Mouse (Mus musculus) CH12.LX (cell line): ENCODE results near the gene Cts3. TPM values are rescaled to one million over a fixed set of nuclear protein-coding genes. Genes with fewer than 3 reads are reported as not detected.
"Not testable (repeated sequence)": the region's sequence is repeated elsewhere in the genome, so short reads cannot be mapped to it uniquely, and the experiment has no call there.

Experiments
- DNase-seq: peaks from one replicate; pipeline ENCODE4 v3.0.0-alpha.2; 2013; ENCODE audit errors: extremely low read depth
- H3K27ac ChIP-seq: 2 replicates; pipeline ENCODE4 v1.5.1; 2012; ENCODE audit warnings: low read depth, mild to moderate bottlenecking, control low read depth, moderate library complexity; ENCODE audit not compliant: insufficient read depth
- H3K27me3 ChIP-seq: replicated peaks from 2 replicates; pipeline ENCODE3; 2012; ENCODE audit warnings: inconsistent platforms
- H3K36me3 ChIP-seq, 2 experiments: replicated peaks in 1 of 2; 2 replicates each; pipeline versions ENCODE3 to v1.6.1; 2012; ENCODE audit warnings: inconsistent platforms in 1 of 2, low read length in 1 of 2, mild to moderate bottlenecking in 1 of 2, mixed read lengths in 1 of 2, moderate library complexity in 1 of 2; ENCODE audit not compliant: control insufficient read depth in 1 of 2, insufficient read depth in 1 of 2
- H3K4me1 ChIP-seq, 2 experiments: 2 replicates each; pipeline ENCODE4 v1.6.1; 2012; ENCODE audit warnings: inconsistent platforms in 1 of 2, moderate library complexity in 1 of 2; ENCODE audit not compliant: insufficient read depth in 2 of 2, control insufficient read depth in 1 of 2
- H3K4me2 ChIP-seq: 2 replicates; pipeline ENCODE4 v1.6.1; 2012; ENCODE audit warnings: low read depth, mild to moderate bottlenecking, control low read depth; ENCODE audit not compliant: poor library complexity, insufficient read depth, severe bottlenecking
- H3K4me3 ChIP-seq, 3 experiments: fragments of 150-350 bp in 1 of 3; sonication (generic) in 1 of 3; replicated peaks in 1 of 3; 2 replicates each; pipeline versions ENCODE3 to v1.5.1; 2011 to 2012; ENCODE audit warnings: low read depth in 2 of 3, low read length in 2 of 3, mild to moderate bottlenecking in 2 of 3, moderate library complexity in 2 of 3, control low read depth in 1 of 3, improper control_type of control experiment in 1 of 3, inconsistent platforms in 1 of 3, mixed read lengths in 1 of 3; ENCODE audit not compliant: poor library complexity in 1 of 3
- H3K79me2 ChIP-seq: replicated peaks from 2 replicates; pipeline ENCODE4 v1.6.1; 2012; ENCODE audit warnings: mild to moderate bottlenecking, moderate library complexity; ENCODE audit not compliant: control insufficient read depth, poor library complexity, insufficient read depth, severe bottlenecking; ENCODE audit errors: extremely low read depth
- H3K9ac ChIP-seq: 2 replicates; pipeline ENCODE4 v1.6.1; 2012; ENCODE audit warnings: low read depth, mild to moderate bottlenecking, control low read depth, moderate library complexity; ENCODE audit not compliant: insufficient read depth
- H3K9me3 ChIP-seq: replicated peaks from 2 replicates; pipeline ENCODE3; 2012; ENCODE audit warnings: low read length, inconsistent platforms, mixed read lengths
- ELF1 ChIP-seq: IDR thresholded peaks from 2 replicates; pipeline ENCODE4 v1.6.1; 2014; ENCODE audit warnings: low read depth, mild to moderate bottlenecking, inconsistent platforms, low read length, improper control_type of control experiment
- EP300 ChIP-seq: IDR thresholded peaks from 2 replicates; pipeline ENCODE4 v1.6.1; 2011; ENCODE audit warnings: low read length, improper control_type of control experiment
- GABPA ChIP-seq: IDR thresholded peaks from 2 replicates; pipeline ENCODE4 v1.6.1; 2012; ENCODE audit warnings: low read depth, low read length, improper control_type of control experiment, inconsistent platforms; ENCODE audit not compliant: insufficient replicate concordance
- HCFC1 ChIP-seq: IDR thresholded peaks from 2 replicates; pipeline ENCODE4 v1.6.1; 2012; ENCODE audit warnings: low read depth, mild to moderate bottlenecking, inconsistent platforms, low read length, improper control_type of control experiment
- KAT2A ChIP-seq: IDR thresholded peaks from 2 replicates; pipeline ENCODE4 v1.6.1; 2012; ENCODE audit warnings: low read length, improper control_type of control experiment, inconsistent platforms; ENCODE audit not compliant: insufficient replicate concordance
- MAX ChIP-seq: IDR thresholded peaks from 2 replicates; pipeline ENCODE4 v1.6.1; 2011; ENCODE audit warnings: low read length, improper control_type of control experiment
- MAZ ChIP-seq: IDR thresholded peaks from 2 replicates; pipeline ENCODE4 v1.6.1; 2012; ENCODE audit warnings: low read depth, mild to moderate bottlenecking, inconsistent platforms, low read length, improper control_type of control experiment, moderate library complexity
- MYC ChIP-seq: IDR thresholded peaks from 2 replicates; pipeline ENCODE4 v1.6.1; 2011; ENCODE audit warnings: low read depth, mild to moderate bottlenecking, improper control_type of control experiment, low read length
- NELFE ChIP-seq: IDR thresholded peaks from 2 replicates; pipeline ENCODE4 v1.6.1; 2011; ENCODE audit warnings: low read depth, low read length, improper control_type of control experiment
- NRF1 ChIP-seq: IDR thresholded peaks from 2 replicates; pipeline ENCODE4 v1.6.1; 2014; ENCODE audit warnings: low read depth, mild to moderate bottlenecking, inconsistent platforms, low read length, improper control_type of control experiment, moderate library complexity
- POLR2A ChIP-seq: IDR thresholded peaks from 2 replicates; pipeline ENCODE4 v1.6.1; 2011; ENCODE audit warnings: low read depth, mild to moderate bottlenecking, improper control_type of control experiment, low read length
- POLR2AphosphoS2 ChIP-seq: IDR thresholded peaks from 2 replicates; pipeline ENCODE4 v1.6.1; 2011; ENCODE audit warnings: low read depth, low read length, improper control_type of control experiment
- RAD21 ChIP-seq: IDR thresholded peaks from 2 replicates; pipeline ENCODE4 v1.6.1; 2011; ENCODE audit warnings: low read depth, mild to moderate bottlenecking, low read length, improper control_type of control experiment, moderate library complexity
- SIN3A ChIP-seq: IDR thresholded peaks from 2 replicates; pipeline ENCODE4 v1.6.1; 2012; ENCODE audit warnings: low read length, improper control_type of control experiment, inconsistent platforms
- TCF12 ChIP-seq: IDR thresholded peaks from 2 replicates; pipeline ENCODE4 v1.6.1; 2014; ENCODE audit warnings: low read depth, mild to moderate bottlenecking, inconsistent platforms, low read length, improper control_type of control experiment
- UBTF ChIP-seq: IDR thresholded peaks from 2 replicates; pipeline ENCODE4 v1.6.1; 2012; ENCODE audit warnings: low read depth, mild to moderate bottlenecking, inconsistent platforms, low read length, improper control_type of control experiment, moderate library complexity
- USF2 ChIP-seq: conservative IDR thresholded peaks from 2 replicates; pipeline ENCODE4 v1.6.1; 2011; ENCODE audit warnings: low read depth, low read length, improper control_type of control experiment
- ZC3H11A ChIP-seq: IDR thresholded peaks from 2 replicates; pipeline ENCODE4 v1.6.1; 2012; ENCODE audit warnings: low read depth, mild to moderate bottlenecking, inconsistent platforms, low read length, improper control_type of control experiment
- ZKSCAN1 ChIP-seq: IDR thresholded peaks from 2 replicates; pipeline ENCODE4 v1.6.1; 2012; ENCODE audit warnings: low read depth, inconsistent platforms, low read length, improper control_type of control experiment, borderline replicate concordance
- dilution Hi-C: fragments of 300-500 bp; cut with MboI; formaldehyde crosslinking; loops from 2 replicates; pipeline ENCODE4 v1.14.3; 2020; ENCODE audit warnings: low sequenced_read_pairs; ENCODE audit not compliant: extremely low pct_unique_long_range_greater_than_20kb, extremely low pct_ligation_motif_present
- in situ Hi-C: fragments of 300-500 bp; cut with MboI; formaldehyde crosslinking; loops from 3 replicates; pipeline ENCODE4 v1.14.3; 2019; ENCODE audit warnings: low sequenced_read_pairs, low pct_ligation_motif_present, low pct_unique_long_range_greater_than_20kb, mixed read lengths
- polyA plus RNA-seq: library from polyadenylated mRNA; unstranded; fragments of >175 nt; gene quantifications from 2 replicates; pipeline ENCODE4 v1.2.1, GENCODE M21; 2012; ENCODE audit warnings: low read depth; ENCODE audit not compliant: insufficient read length
- total RNA-seq, 2 experiments: library from RNA; depleted of rRNA; stranded (reverse); fragments of 300-350 nt in 1 of 2; fragments of >200 nt in 1 of 2; gene quantifications; 2 replicates each; pipeline ENCODE4 v1.2.3; 2012 to 2014

Gene Cts3
- total RNA-seq (2012; rRNA removed) (not detected in 2 replicates), total RNA-seq (2014; rRNA removed) (not detected in 2 replicates), polyA plus RNA-seq (not detected in 2 replicates)

- Histone ChIP-seq H3K4me1 (no peaks in the 10 kb centered on the region), H3K4me2 (no peak within 1 kb of the TSS), H3K9ac (no peak within 1 kb of the TSS), H3K4me3 (no peak within 1 kb of the TSS), H3K9me3 (peaks cover 19% of the 10 kb centered on the region), H3K27me3 (no peaks in the 10 kb centered on the region), H3K36me3 (no peaks in the 10 kb centered on the region)
- DNase-seq, result no peak
- dilution Hi-C loops, result no loop called here
- TF ChIP-seq KAT2A (no peak), MAZ (no peak), EP300 (no peak), HCFC1 (no peak), POLR2A (no peak), RAD21 (no peak), MYC (no peak), SIN3A (no peak), ZC3H11A (no peak), GABPA (no peak), NELFE (no peak), MAX (no peak), NRF1 (no peak), USF2 (no peak), POLR2AphosphoS2 (no peak), ELF1 (no peak), ZKSCAN1 (no peak), UBTF (no peak), TCF12 (no peak)
- TF ChIP-seq, all 38 proteins: peak for 0
- Histone ChIP-seq H3K27ac (no peak within 1 kb of the TSS), H3K79me2 (no peaks in the 10 kb centered on the region)
- in situ Hi-C loops, result no loop called here
Observed at GRCm38 (mm10) chr13:61570027-61570426, at the start of gene Cts3. TSS of gene Cts3 (minus strand) at chr13:61570127.

GRCm38 (mm10) chr13:61568074-61568473 lies 1.9 kb downstream of the Cts3 start, which contains the start of gene Gm49352:
TSS of gene Gm49352 (minus strand) at chr13:61568174.
- H3K9ac ChIP-seq, in situ Hi-C loops, H3K4me1 ChIP-seq, H3K4me2 ChIP-seq, DNase-seq, H3K27ac ChIP-seq, H3K27me3 ChIP-seq, H3K79me2 ChIP-seq, H3K36me3 ChIP-seq, dilution Hi-C loops, H3K4me3 ChIP-seq: not testable (repeated sequence)
- peaks cover 21% of the 10 kb centered on the region for H3K9me3 ChIP-seq
